Mouse (Mus musculus) CD4-positive, CD25-positive, alpha-beta regulatory T cell (primary cell): ENCODE data around the gene Larp1. TPM values are rescaled to one million over a fixed set of nuclear protein-coding genes. Genes with fewer than 3 reads are reported as not detected.

Experiments
- polyA plus RNA-seq: library from polyadenylated mRNA; unstranded; fragments of 100-300 nt; shearing (Covaris generic); gene quantifications from one replicate; pipeline ENCODE4 v1.2.1, GENCODE M21; 2017

The Larp1 gene
- 111 TPM for polyA plus RNA-seq

DNA sequence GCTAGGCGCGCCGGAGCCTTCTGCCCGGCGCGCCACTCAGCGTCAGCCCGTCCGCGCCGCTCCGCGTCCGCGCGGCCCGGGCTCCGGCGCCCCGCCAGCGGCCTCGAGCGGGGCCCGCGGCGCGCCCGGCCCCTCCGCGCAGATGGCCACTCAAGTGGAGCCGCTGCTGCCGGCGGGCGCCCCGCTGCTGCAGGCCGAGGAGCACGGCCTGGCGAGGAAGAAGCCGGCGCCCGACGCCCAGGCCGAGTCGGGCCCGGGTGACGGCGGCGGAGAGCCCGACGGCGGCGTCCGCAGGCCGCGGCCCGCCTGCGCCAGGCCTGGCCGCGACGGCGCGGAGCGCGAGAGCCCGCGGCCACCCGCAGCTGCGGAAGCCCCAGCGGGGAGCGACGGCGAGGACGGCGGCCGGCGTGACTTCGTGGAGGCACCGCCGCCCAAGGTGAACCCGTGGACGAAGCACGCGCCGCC lies at the start of gene Larp1:
Larp1 (plus strand) TSS at position 14 of the 465 bp plus-strand sequence.

DNA sequence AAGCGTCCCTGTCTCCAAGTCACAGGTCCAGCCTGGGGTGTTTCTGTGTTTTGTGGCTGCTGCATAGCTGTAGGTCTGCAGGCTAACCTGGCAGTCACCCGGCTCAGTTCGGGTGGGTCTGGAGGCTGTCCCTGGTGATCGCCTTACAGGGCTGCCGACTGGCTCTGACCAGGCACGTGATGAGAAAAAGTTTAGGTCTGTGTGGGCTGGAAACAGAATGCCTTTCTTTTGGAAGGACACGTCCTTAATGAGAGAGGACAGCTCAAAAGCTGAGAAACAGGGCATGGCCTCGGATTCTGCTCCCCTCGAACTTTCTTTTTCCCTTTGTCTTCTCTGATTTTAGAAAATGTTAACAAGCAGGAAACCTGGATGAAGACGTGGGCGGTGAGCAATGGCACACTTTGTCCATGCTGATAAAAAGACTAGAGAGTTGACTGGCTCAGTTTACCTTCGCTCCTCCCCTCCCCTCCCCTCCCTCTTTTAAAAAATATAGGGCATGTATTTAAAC lies 84.2 kb downstream of the Larp1 start, which contains the start of gene Gm12248:
Gm12248 (minus strand) TSS at position 114 of the 508 bp plus-strand sequence.

DNA sequence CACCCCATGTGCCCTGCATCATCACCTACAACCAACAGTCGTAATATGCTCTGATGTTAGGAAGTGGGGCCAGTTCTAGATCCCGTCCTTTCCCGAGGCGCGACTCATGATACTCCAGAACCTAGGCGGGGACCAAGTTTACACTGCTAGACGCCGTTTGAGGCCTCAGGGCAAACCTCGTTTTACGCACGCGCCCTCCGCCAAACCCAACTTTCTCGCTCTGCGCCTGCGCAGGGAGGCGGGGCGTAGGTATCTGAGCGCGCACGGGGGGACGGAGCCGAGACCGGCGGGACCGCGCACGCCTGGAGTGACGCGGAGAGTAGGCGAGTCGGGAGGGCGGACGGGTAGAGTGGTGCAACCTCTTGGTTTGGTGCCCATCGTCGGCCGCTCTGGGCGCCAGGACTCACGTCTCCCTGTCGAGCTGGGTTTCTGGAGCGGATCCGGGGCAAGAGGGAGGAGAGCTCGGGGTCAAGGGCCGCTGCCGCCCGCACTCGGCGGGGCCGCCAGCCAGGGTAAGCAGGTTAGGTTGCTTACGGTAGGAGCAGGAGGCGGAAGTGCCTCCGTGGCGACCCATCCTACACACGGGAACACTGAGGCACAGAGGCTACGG lies 94.9 kb downstream of the Larp1 start, which contains the start of gene Cnot8:
Cnot8 (plus strand) TSS at position 457 of the 610 bp plus-strand sequence.

Other genes with a start within 250 kb of the Larp1 start
- 64.2 TPM for gene Sap30l, start 207.4 kb upstream of the Larp1 start, polyA plus RNA-seq
- gene Hand1, start 176.2 kb upstream of the Larp1 start, polyA plus RNA-seq = not detected
- gene Gm12248, start 84.1 kb downstream of the Larp1 start, polyA plus RNA-seq = 0.28 TPM
- gene Cnot8, start 95.1 kb downstream of the Larp1 start, polyA plus RNA-seq = 100 TPM
- 17.7 TPM for gene Gemin5, start 159.5 kb downstream of the Larp1 start, polyA plus RNA-seq
- 67.5 TPM for gene Mrpl22, start 162.6 kb downstream of the Larp1 start, polyA plus RNA-seq
- 365 TPM for gene Igtp, start 190.5 kb downstream of the Larp1 start, polyA plus RNA-seq
- gene Irgm2, start 190.6 kb downstream of the Larp1 start, polyA plus RNA-seq = 45.8 TPM